Mouse (Mus musculus): ENCODE measurements around the gene Rcor3. TPM values are rescaled to one million over a fixed set of nuclear protein-coding genes. Genes with fewer than 3 reads are reported as not detected.
A peak's percentile ranks its signal among the peaks of the same experiment; 100 is the strongest.

Gene Rcor3
- polyA plus RNA-seq, 1 experiment from 2014 or later = 29.3 TPM

GRCm38 (mm10) chr1:192079121-192079520 lies 58.7 kb downstream of the Rcor3 start:
- Histone ChIP-seq H3K9me3 (no peaks in the 10 kb centered on the region), H3K9ac (no peak overlapping the region), H3K4me3 (no peak overlapping the region), H3K27ac (peak overlapping the region; percentile 83; the same call in 1 of the 2 replicates), H3K4me2 (no peak overlapping the region), H3K36me3 (0 out of 2 replicates have a peak, but pooled peaks cover 2% of the 10 kb centered on the region), H3K27me3 (no peaks in the 10 kb centered on the region), H3K4me1 (peaks cover 53% of the 10 kb centered on the region)
- 63% methylated on average over 1 of the region's 1 CpGs for WGBS
- no peak for ATAC-seq (ENCODE audit: borderline replicate concordance, extremely low read depth, low FRiP score, low TSS enrichment)

- H3K4me3 ChIP-seq = no peak overlapping the region
- ATAC-seq (ENCODE audit: borderline replicate concordance, extremely low read depth, low FRiP score, low TSS enrichment) = peak; percentile 82
- no peak overlapping the region for H3K9ac ChIP-seq
- H3K27ac ChIP-seq = peak overlapping the region; percentile 83
- peaks cover 54% of the 10 kb centered on the region for H3K4me1 ChIP-seq
- H3K9me3 ChIP-seq = no peaks in the 10 kb centered on the region
- WGBS = 29% methylated on average over 3 of the region's 3 CpGs
- no peaks in the 10 kb centered on the region for H3K27me3 ChIP-seq
- no peak overlapping the region for H3K4me2 ChIP-seq
- 0 out of 2 replicates have a peak, but pooled peaks cover 2% of the 10 kb centered on the region for H3K36me3 ChIP-seq
Measured at GRCm38 (mm10) chr1:192078406-192078805, 59.5 kb downstream of the Rcor3 start.

GRCm38 (mm10) chr1:192076796-192077535 lies 60.9 kb downstream of the Rcor3 start:
- Histone ChIP-seq H3K4me2 (no peak overlapping the region), H3K4me3 (no peak overlapping the region), H3K27ac (peak overlapping the region; percentile 60; the same call in 1 of the 2 replicates), H3K9ac (no peak overlapping the region), H3K9me3 (no peaks in the 10 kb centered on the region), H3K36me3 (no peaks in the 10 kb centered on the region), H3K4me1 (peaks cover 56% of the 10 kb centered on the region), H3K27me3 (no peaks in the 10 kb centered on the region)
- no peak; the same call in 1 of the 2 replicates for ATAC-seq (ENCODE audit: borderline replicate concordance, extremely low read depth, low FRiP score, low TSS enrichment)

GRCm38 (mm10) chr1:192076101-192076500 lies 61.8 kb downstream of the Rcor3 start:
- H3K27ac ChIP-seq = peak overlapping the region; percentile 60
- 53% methylated on average over 4 of the region's 4 CpGs for WGBS
- no peaks in the 10 kb centered on the region for H3K36me3 ChIP-seq
- H3K4me3 ChIP-seq = no peak overlapping the region
- no peak for ATAC-seq (ENCODE audit: borderline replicate concordance, extremely low read depth, low FRiP score, low TSS enrichment)
- no peaks in the 10 kb centered on the region for H3K9me3 ChIP-seq
- H3K9ac ChIP-seq = no peak overlapping the region
- H3K4me2 ChIP-seq = no peak overlapping the region
- peaks cover 61% of the 10 kb centered on the region for H3K4me1 ChIP-seq
- no peaks in the 10 kb centered on the region for H3K27me3 ChIP-seq

- no peaks in the 10 kb centered on the region for H3K27me3 ChIP-seq
- H3K4me1 ChIP-seq = peaks cover 74% of the 10 kb centered on the region
- H3K4me3 ChIP-seq = no peak overlapping the region
- H3K9ac ChIP-seq = no peak overlapping the region
- peak overlapping the region; percentile 20; the same call in 1 of the 2 replicates for H3K27ac ChIP-seq
- no peaks in the 10 kb centered on the region for H3K36me3 ChIP-seq
- no peak overlapping the region for H3K4me2 ChIP-seq
- no peaks in the 10 kb centered on the region for H3K9me3 ChIP-seq
- ATAC-seq (ENCODE audit: borderline replicate concordance, extremely low read depth, low FRiP score, low TSS enrichment) = no peak
- 30% methylated on average over 1 of the region's 1 CpGs for WGBS
Measured at GRCm38 (mm10) chr1:192074824-192075223, 63.0 kb downstream of the Rcor3 start.

GRCm38 (mm10) chr1:192072426-192072825 lies 65.4 kb downstream of the Rcor3 start:
- peaks cover 52% of the 10 kb centered on the region for H3K4me1 ChIP-seq
- 74% methylated on average over 1 of the region's 1 CpGs for WGBS
- H3K9me3 ChIP-seq = no peaks in the 10 kb centered on the region
- no peak overlapping the region for H3K9ac ChIP-seq
- no peak for ATAC-seq (ENCODE audit: borderline replicate concordance, extremely low read depth, low FRiP score, low TSS enrichment)
- H3K27me3 ChIP-seq = no peaks in the 10 kb centered on the region
- no peak overlapping the region for H3K4me2 ChIP-seq
- no peak overlapping the region for H3K27ac ChIP-seq
- 0 out of 2 replicates have a peak, but pooled peaks cover 3% of the 10 kb centered on the region for H3K36me3 ChIP-seq
- H3K4me3 ChIP-seq = no peak overlapping the region

- Histone ChIP-seq H3K27ac (peak overlapping the region; percentile 60), H3K4me2 (peak overlapping the region; percentile 34), H3K9me3 (no peaks in the 10 kb centered on the region), H3K36me3 (peaks cover 14% of the 10 kb centered on the region), H3K27me3 (no peaks in the 10 kb centered on the region), H3K9ac (no peak overlapping the region), H3K4me3 (no peak overlapping the region), H3K4me1 (peaks cover 34% of the 10 kb centered on the region)
- peak; percentile 56 for ATAC-seq (ENCODE audit: borderline replicate concordance, extremely low read depth, low FRiP score, low TSS enrichment)
- 36% methylated on average over 3 of the region's 3 CpGs for WGBS
Measured at GRCm38 (mm10) chr1:192070618-192071051, 67.2 kb downstream of the Rcor3 start.

GRCm38 (mm10) chr1:192069971-192070591 lies 67.8 kb downstream of the Rcor3 start:
- H3K27ac ChIP-seq = peak overlapping the region; percentile 60
- H3K4me1 ChIP-seq = peaks cover 31% of the 10 kb centered on the region
- H3K4me2 ChIP-seq = peak overlapping the region; percentile 34
- H3K27me3 ChIP-seq = no peaks in the 10 kb centered on the region
- WGBS = 36% methylated on average over 13 of the region's 13 CpGs
- no peak overlapping the region for H3K4me3 ChIP-seq
- peaks cover 20% of the 10 kb centered on the region for H3K36me3 ChIP-seq
- H3K9ac ChIP-seq = no peak overlapping the region
- no peaks in the 10 kb centered on the region for H3K9me3 ChIP-seq
- no peak; the same call in 1 of the 2 replicates for ATAC-seq (ENCODE audit: borderline replicate concordance, extremely low read depth, low FRiP score, low TSS enrichment)

- Histone ChIP-seq H3K9ac (no peak overlapping the region), H3K36me3 (peaks cover 36% of the 10 kb centered on the region), H3K4me3 (no peak overlapping the region), H3K27ac (no peak overlapping the region), H3K27me3 (no peaks in the 10 kb centered on the region), H3K4me1 (peaks cover 22% of the 10 kb centered on the region), H3K4me2 (no peak overlapping the region), H3K9me3 (peaks cover 3% of the 10 kb centered on the region; the same call in 1 of the 2 replicates)
- no peak for ATAC-seq (ENCODE audit: borderline replicate concordance, extremely low read depth, low FRiP score, low TSS enrichment)
- WGBS = 43% methylated on average over 2 of the region's 2 CpGs
Measured at GRCm38 (mm10) chr1:192068188-192068587, 69.7 kb downstream of the Rcor3 start.

- WGBS = 97% methylated on average over 3 of the region's 3 CpGs
- no peak overlapping the region for H3K9ac ChIP-seq
Measured at GRCm38 (mm10) chr1:192066956-192067355, 70.9 kb downstream of the Rcor3 start.

GRCm38 (mm10) chr1:192063209-192063946 lies 74.5 kb downstream of the Rcor3 start:
- no peak overlapping the region for H3K9ac ChIP-seq
- H3K27ac ChIP-seq = no peak overlapping the region
- no peaks in the 10 kb centered on the region for H3K27me3 ChIP-seq
- WGBS = 90% methylated on average over 8 of the region's 8 CpGs
- H3K36me3 ChIP-seq = peaks cover 42% of the 10 kb centered on the region
- 0 out of 2 replicates have a peak, but pooled peaks cover 3% of the 10 kb centered on the region for H3K4me1 ChIP-seq
- H3K9me3 ChIP-seq = peaks cover 3% of the 10 kb centered on the region; the same call in 1 of the 2 replicates
- no peak for ATAC-seq (ENCODE audit: borderline replicate concordance, extremely low read depth, low FRiP score, low TSS enrichment)
- no peak overlapping the region for H3K4me2 ChIP-seq
- H3K4me3 ChIP-seq = no peak overlapping the region

More at GRCm38 (mm10) chr1:192066956-192067355, 70.9 kb downstream of the Rcor3 start:
- Histone ChIP-seq H3K9me3 (peaks cover 3% of the 10 kb centered on the region; the same call in 1 of the 2 replicates), H3K27ac (no peak overlapping the region), H3K4me1 (peaks cover 19% of the 10 kb centered on the region), H3K4me2 (no peak overlapping the region), H3K27me3 (no peaks in the 10 kb centered on the region), H3K36me3 (peaks cover 36% of the 10 kb centered on the region), H3K4me3 (no peak overlapping the region)
- ATAC-seq (ENCODE audit: borderline replicate concordance, extremely low read depth, low FRiP score, low TSS enrichment) = no peak

All from lung, embryonic 15.5 days (tissue).